Mouse (Mus musculus) CH12.LX (cell line): Measurements from ENCODE around the gene Krtcap3. TPM values are rescaled to one million over a fixed set of nuclear protein-coding genes. Genes with fewer than 3 reads are reported as not detected.

Source experiments
- DNase-seq: peaks from one replicate; pipeline ENCODE4 v3.0.0-alpha.2; 2013; ENCODE audit errors: extremely low read depth
- H3K27ac ChIP-seq: 2 replicates; pipeline ENCODE4 v1.5.1; 2012; ENCODE audit warnings: low read depth, mild to moderate bottlenecking, control low read depth, moderate library complexity; ENCODE audit not compliant: insufficient read depth
- H3K27me3 ChIP-seq: replicated peaks from 2 replicates; pipeline ENCODE3; 2012; ENCODE audit warnings: inconsistent platforms
- H3K36me3 ChIP-seq, 2 experiments: replicated peaks in 1 of 2; 2 replicates each; pipeline versions ENCODE3 to v1.6.1; 2012; ENCODE audit warnings: inconsistent platforms in 1 of 2, low read length in 1 of 2, mild to moderate bottlenecking in 1 of 2, mixed read lengths in 1 of 2, moderate library complexity in 1 of 2; ENCODE audit not compliant: control insufficient read depth in 1 of 2, insufficient read depth in 1 of 2
- H3K4me1 ChIP-seq, 2 experiments: 2 replicates each; pipeline ENCODE4 v1.6.1; 2012; ENCODE audit warnings: inconsistent platforms in 1 of 2, moderate library complexity in 1 of 2; ENCODE audit not compliant: insufficient read depth in 2 of 2, control insufficient read depth in 1 of 2
- H3K4me2 ChIP-seq: 2 replicates; pipeline ENCODE4 v1.6.1; 2012; ENCODE audit warnings: low read depth, mild to moderate bottlenecking, control low read depth; ENCODE audit not compliant: poor library complexity, insufficient read depth, severe bottlenecking
- H3K4me3 ChIP-seq, 3 experiments: fragments of 150-350 bp in 1 of 3; sonication (generic) in 1 of 3; replicated peaks in 1 of 3; 2 replicates each; pipeline versions ENCODE3 to v1.5.1; 2011 to 2012; ENCODE audit warnings: low read depth in 2 of 3, low read length in 2 of 3, mild to moderate bottlenecking in 2 of 3, moderate library complexity in 2 of 3, control low read depth in 1 of 3, improper control_type of control experiment in 1 of 3, inconsistent platforms in 1 of 3, mixed read lengths in 1 of 3; ENCODE audit not compliant: poor library complexity in 1 of 3
- H3K79me2 ChIP-seq: replicated peaks from 2 replicates; pipeline ENCODE4 v1.6.1; 2012; ENCODE audit warnings: mild to moderate bottlenecking, moderate library complexity; ENCODE audit not compliant: control insufficient read depth, poor library complexity, insufficient read depth, severe bottlenecking; ENCODE audit errors: extremely low read depth
- H3K9ac ChIP-seq: 2 replicates; pipeline ENCODE4 v1.6.1; 2012; ENCODE audit warnings: low read depth, mild to moderate bottlenecking, control low read depth, moderate library complexity; ENCODE audit not compliant: insufficient read depth
- H3K9me3 ChIP-seq: replicated peaks from 2 replicates; pipeline ENCODE3; 2012; ENCODE audit warnings: low read length, inconsistent platforms, mixed read lengths
- CHD1 ChIP-seq: IDR thresholded peaks from 2 replicates; pipeline ENCODE4 v1.6.1; 2012; ENCODE audit warnings: low read depth, low read length, improper control_type of control experiment, inconsistent platforms
- CTCF ChIP-seq, 2 experiments: IDR thresholded peaks in 1 of 2; conservative IDR thresholded peaks in 1 of 2; 2 replicates each; pipeline ENCODE4 v1.5.1; 2011 to 2012; ENCODE audit warnings: low read depth in 2 of 2, low read length in 2 of 2, improper control_type of control experiment in 1 of 2, inconsistent platforms in 1 of 2, mild to moderate bottlenecking in 1 of 2, moderate library complexity in 1 of 2
- E2F4 ChIP-seq: IDR thresholded peaks from 2 replicates; pipeline ENCODE4 v1.6.1; 2011; ENCODE audit warnings: low read depth, low read length, improper control_type of control experiment; ENCODE audit not compliant: insufficient replicate concordance
- ELF1 ChIP-seq: IDR thresholded peaks from 2 replicates; pipeline ENCODE4 v1.6.1; 2014; ENCODE audit warnings: low read depth, mild to moderate bottlenecking, inconsistent platforms, low read length, improper control_type of control experiment
- GABPA ChIP-seq: IDR thresholded peaks from 2 replicates; pipeline ENCODE4 v1.6.1; 2012; ENCODE audit warnings: low read depth, low read length, improper control_type of control experiment, inconsistent platforms; ENCODE audit not compliant: insufficient replicate concordance
- HCFC1 ChIP-seq: IDR thresholded peaks from 2 replicates; pipeline ENCODE4 v1.6.1; 2012; ENCODE audit warnings: low read depth, mild to moderate bottlenecking, inconsistent platforms, low read length, improper control_type of control experiment
- IRF4 ChIP-seq: IDR thresholded peaks from 2 replicates; pipeline ENCODE4 v1.6.1; 2014; ENCODE audit warnings: low read depth, mild to moderate bottlenecking, inconsistent platforms, low read length, improper control_type of control experiment
- JUN ChIP-seq: IDR thresholded peaks from 2 replicates; pipeline ENCODE4 v1.6.1; 2011; ENCODE audit warnings: low read depth, mild to moderate bottlenecking, low read length, improper control_type of control experiment, moderate library complexity; ENCODE audit not compliant: insufficient read depth
- MAX ChIP-seq: IDR thresholded peaks from 2 replicates; pipeline ENCODE4 v1.6.1; 2011; ENCODE audit warnings: low read length, improper control_type of control experiment
- MAZ ChIP-seq: IDR thresholded peaks from 2 replicates; pipeline ENCODE4 v1.6.1; 2012; ENCODE audit warnings: low read depth, mild to moderate bottlenecking, inconsistent platforms, low read length, improper control_type of control experiment, moderate library complexity
- MYC ChIP-seq: IDR thresholded peaks from 2 replicates; pipeline ENCODE4 v1.6.1; 2011; ENCODE audit warnings: low read depth, mild to moderate bottlenecking, improper control_type of control experiment, low read length
- NELFE ChIP-seq: IDR thresholded peaks from 2 replicates; pipeline ENCODE4 v1.6.1; 2011; ENCODE audit warnings: low read depth, low read length, improper control_type of control experiment
- NRF1 ChIP-seq: IDR thresholded peaks from 2 replicates; pipeline ENCODE4 v1.6.1; 2014; ENCODE audit warnings: low read depth, mild to moderate bottlenecking, inconsistent platforms, low read length, improper control_type of control experiment, moderate library complexity
- POLR2A ChIP-seq: IDR thresholded peaks from 2 replicates; pipeline ENCODE4 v1.6.1; 2011; ENCODE audit warnings: low read depth, mild to moderate bottlenecking, improper control_type of control experiment, low read length
- POLR2AphosphoS2 ChIP-seq: IDR thresholded peaks from 2 replicates; pipeline ENCODE4 v1.6.1; 2011; ENCODE audit warnings: low read depth, low read length, improper control_type of control experiment
- RAD21 ChIP-seq: IDR thresholded peaks from 2 replicates; pipeline ENCODE4 v1.6.1; 2011; ENCODE audit warnings: low read depth, mild to moderate bottlenecking, low read length, improper control_type of control experiment, moderate library complexity
- RCOR1 ChIP-seq: conservative IDR thresholded peaks from 2 replicates; pipeline ENCODE4 v1.6.1; 2012; ENCODE audit warnings: low read depth, mild to moderate bottlenecking, inconsistent platforms, low read length, improper control_type of control experiment
- SIN3A ChIP-seq: IDR thresholded peaks from 2 replicates; pipeline ENCODE4 v1.6.1; 2012; ENCODE audit warnings: low read length, improper control_type of control experiment, inconsistent platforms
- SMC3 ChIP-seq: IDR thresholded peaks from 2 replicates; pipeline ENCODE4 v1.6.1; 2011; ENCODE audit warnings: low read depth, low read length, improper control_type of control experiment
- TBP ChIP-seq: conservative IDR thresholded peaks from 2 replicates; pipeline ENCODE4 v1.6.1; 2011; ENCODE audit warnings: low read depth, low read length, improper control_type of control experiment
- TCF12 ChIP-seq: IDR thresholded peaks from 2 replicates; pipeline ENCODE4 v1.6.1; 2014; ENCODE audit warnings: low read depth, mild to moderate bottlenecking, inconsistent platforms, low read length, improper control_type of control experiment
- UBTF ChIP-seq: IDR thresholded peaks from 2 replicates; pipeline ENCODE4 v1.6.1; 2012; ENCODE audit warnings: low read depth, mild to moderate bottlenecking, inconsistent platforms, low read length, improper control_type of control experiment, moderate library complexity
- USF1 ChIP-seq: IDR thresholded peaks from 2 replicates; pipeline ENCODE4 v1.6.1; 2014; ENCODE audit warnings: low read depth, mild to moderate bottlenecking, inconsistent platforms, low read length, improper control_type of control experiment
- USF2 ChIP-seq: conservative IDR thresholded peaks from 2 replicates; pipeline ENCODE4 v1.6.1; 2011; ENCODE audit warnings: low read depth, low read length, improper control_type of control experiment
- ZKSCAN1 ChIP-seq: IDR thresholded peaks from 2 replicates; pipeline ENCODE4 v1.6.1; 2012; ENCODE audit warnings: low read depth, inconsistent platforms, low read length, improper control_type of control experiment, borderline replicate concordance
- ZMIZ1 ChIP-seq: IDR thresholded peaks from 2 replicates; pipeline ENCODE4 v1.6.1; 2012; ENCODE audit warnings: low read depth, mild to moderate bottlenecking, inconsistent platforms, low read length, improper control_type of control experiment
- ZNF384 ChIP-seq: IDR thresholded peaks from 2 replicates; pipeline ENCODE4 v1.6.1; 2012; ENCODE audit warnings: low read depth, low read length, improper control_type of control experiment, inconsistent platforms
- dilution Hi-C: fragments of 300-500 bp; cut with MboI; formaldehyde crosslinking; loops from 2 replicates; pipeline ENCODE4 v1.14.3; 2020; ENCODE audit warnings: low sequenced_read_pairs; ENCODE audit not compliant: extremely low pct_unique_long_range_greater_than_20kb, extremely low pct_ligation_motif_present
- in situ Hi-C: fragments of 300-500 bp; cut with MboI; formaldehyde crosslinking; loops from 3 replicates; pipeline ENCODE4 v1.14.3; 2019; ENCODE audit warnings: low sequenced_read_pairs, low pct_ligation_motif_present, low pct_unique_long_range_greater_than_20kb, mixed read lengths
- polyA plus RNA-seq: library from polyadenylated mRNA; unstranded; fragments of >175 nt; gene quantifications from 2 replicates; pipeline ENCODE4 v1.2.1, GENCODE M21; 2012; ENCODE audit warnings: low read depth; ENCODE audit not compliant: insufficient read length
- total RNA-seq, 2 experiments: library from RNA; depleted of rRNA; stranded (reverse); fragments of 300-350 nt in 1 of 2; fragments of >200 nt in 1 of 2; gene quantifications; 2 replicates each; pipeline ENCODE4 v1.2.3; 2012 to 2014

Gene Krtcap3
- total and polyA plus RNA-seq, 3 experiments, result 8.6 to 14.1 (median 9.8) TPM

GRCm38 (mm10) chr5:31220448-31221303, 30.8 kb upstream of the Krtcap3 start, which contains the start of gene Ppm1g (continued):
- TF ChIP-seq USF1 (no peak), SIN3A (peak; percentile 74), UBTF (peak; percentile 58; the same call in 1 of the 2 replicates), ELF1 (peak; percentile 91), E2F4 (0 out of 2 replicates have a peak, but pooled peaks have one; percentile 32), SMC3 (no peak), CHD1 (peak; percentile 75; the same call in 1 of the 2 replicates), JUN (no peak), HCFC1 (peak; percentile 77), POLR2AphosphoS2 (peak; percentile 90), POLR2A (peak; percentile 99)

- peak; percentile 37 for TF ChIP-seq NRF1
- TF ChIP-seq MYC, result peak; percentile 85
- TF ChIP-seq RCOR1, result no peak
- TF ChIP-seq TCF12, result peak; percentile 46
- peak; percentile 58 for TF ChIP-seq ZNF384
- TF ChIP-seq HCFC1, result peak; percentile 57
- peak; percentile 37; the same call in 1 of the 2 replicates for TF ChIP-seq MAZ
- TF ChIP-seq CHD1, result peak; percentile 78
- TF ChIP-seq ELF1, result peak; percentile 11; the same call in 1 of the 2 replicates
- peak; percentile 50 for TF ChIP-seq SMC3
- no peak for TF ChIP-seq TBP
- peak; percentile 59 for TF ChIP-seq RAD21
- TF ChIP-seq IRF4, result peak; percentile 23; the same call in 1 of the 2 replicates
- TF ChIP-seq NELFE, result peak; percentile 51; the same call in 1 of the 2 replicates
- 0 out of 2 replicates have a peak, but pooled peaks have one; percentile 55 for TF ChIP-seq ZMIZ1
- TF ChIP-seq GABPA, result no peak
- TF ChIP-seq USF2, result no peak
- TF ChIP-seq SIN3A, result peak; percentile 61
- peak in 1 of 2 experiments; percentile 82; a peak in 2 of 4 replicates for TF ChIP-seq CTCF (conservative IDR thresholded peaks at IDR 0.05 in 1 of 2, IDR thresholded peaks at IDR 0.05 in 1 of 2; ENCODE audit: low read depth in 2 of 2, low read length in 2 of 2)
- TF ChIP-seq ZKSCAN1, result no peak
- TF ChIP-seq MAX, result no peak; the same call in 1 of the 2 replicates
- in situ Hi-C loops, result no loop called here
- peak overlapping the region; percentile 87 for H3K9ac ChIP-seq
- peaks cover 0 to 4% of the 10 kb centered on the region in 2 experiments for H3K36me3 ChIP-seq
- peak overlapping the region; percentile 64 to 93 (median 93) for H3K4me3 ChIP-seq
- dilution Hi-C loops, result no loop called here
- H3K79me2 ChIP-seq, result peaks cover 36% of the 10 kb centered on the region
- DNase-seq, result peak; percentile 85
- H3K27ac ChIP-seq, result peak overlapping the region; percentile 26
- peaks cover 0 to 13% of the 10 kb centered on the region in 2 experiments; a peak in 2 of 4 replicates for H3K4me1 ChIP-seq
- H3K9me3 ChIP-seq, result no peaks in the 10 kb centered on the region
- H3K4me2 ChIP-seq, result peak overlapping the region; percentile 24
- no peaks in the 10 kb centered on the region for H3K27me3 ChIP-seq
Measured at GRCm38 (mm10) chr5:31221304-31221945, 30.1 kb upstream of the Krtcap3 start.
